Mouse (Mus musculus): ENCODE results near the gene Hsp90aa1.
A peak's percentile ranks its signal among the peaks of the same experiment; 100 is the strongest.
"Not testable (repeated sequence)": the region's sequence is repeated elsewhere in the genome, so short reads cannot be mapped to it uniquely, and the experiment has no call there.

Gene Hsp90aa1

GRCm38 (mm10) chr12:110698523-110699170 is 3.9 kb downstream of the Hsp90aa1 start:
- DNase-seq (ENCODE audit: low spot score): no peak

DNA sequence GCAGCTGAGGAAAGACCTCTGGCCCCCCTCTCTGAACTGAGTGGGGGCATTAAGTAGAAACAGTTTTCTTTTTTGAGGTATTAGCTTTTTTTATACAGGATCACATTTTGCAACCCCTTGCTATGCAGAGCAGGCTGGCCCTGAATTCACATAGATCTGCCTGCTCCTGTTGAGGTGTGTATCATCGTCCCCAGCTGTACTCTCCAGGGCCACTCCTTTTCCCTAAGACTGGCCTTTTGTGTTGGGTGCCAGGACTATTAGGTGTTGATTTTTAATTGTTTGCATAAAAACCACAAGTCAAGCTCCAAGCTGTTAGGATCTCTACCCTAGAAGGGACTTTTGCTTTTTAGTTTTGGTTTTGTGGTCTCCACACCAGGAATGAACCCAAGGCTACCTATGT is 4.4 kb downstream of the Hsp90aa1 start:
- no peak for DNase-seq (ENCODE audit: low spot score)

- DNase-seq (ENCODE audit: low spot score): no peak
These were observed 5.1 kb downstream of the Hsp90aa1 start for GRCm38 (mm10) chr12:110697457-110697856.

DNA sequence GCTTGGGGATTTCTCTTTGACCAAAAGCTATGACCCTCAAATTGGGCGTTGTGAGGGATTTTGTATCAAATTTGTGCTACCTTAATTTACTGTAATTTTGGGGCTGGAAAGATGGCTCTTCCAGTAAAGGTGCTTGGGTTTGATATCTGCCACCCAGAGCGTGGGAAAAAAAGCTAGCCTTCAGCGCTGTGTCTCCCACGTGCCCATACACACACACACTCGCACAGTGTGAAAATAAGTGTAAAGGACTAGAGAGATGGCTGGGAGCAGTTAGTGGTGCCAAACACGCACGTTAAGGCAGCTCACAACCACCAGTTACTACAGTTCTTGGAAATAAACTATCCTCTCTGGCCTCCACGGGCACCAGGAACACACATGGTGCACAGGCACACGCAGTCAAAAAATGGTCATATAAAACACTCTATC is 5.5 kb downstream of the Hsp90aa1 start:
- DNase-seq (ENCODE audit: low spot score): no peak

GRCm38 (mm10) chr12:110696173-110696974 is 6.2 kb downstream of the Hsp90aa1 start:
- peak; percentile 98 for DNase-seq (ENCODE audit: low spot score)

DNA sequence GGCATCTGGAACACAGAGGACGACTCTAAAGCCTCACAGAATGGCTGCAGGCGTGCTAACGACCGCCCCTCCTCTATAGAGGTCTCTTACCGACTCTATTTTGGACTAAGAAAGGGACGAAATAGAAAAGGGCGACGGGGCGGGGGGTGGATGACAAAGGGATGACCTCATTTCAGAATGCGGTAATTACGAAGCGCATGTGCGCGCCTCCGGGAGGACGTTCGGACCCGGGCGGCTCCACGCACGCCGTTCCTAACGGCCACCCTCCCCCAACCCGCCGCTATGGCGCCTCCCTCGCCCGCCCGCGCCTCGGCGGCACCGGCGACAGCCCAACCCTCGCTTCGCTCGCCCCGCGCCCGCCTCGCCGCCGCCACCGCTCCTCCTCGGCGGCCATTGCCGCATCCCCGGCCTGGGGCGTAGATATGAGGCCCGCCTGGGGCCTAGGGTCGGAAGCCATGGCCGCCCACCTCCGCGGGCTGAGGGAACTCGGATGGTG is 6.8 kb downstream of the Hsp90aa1 start:
- peak; percentile 54 for DNase-seq (ENCODE audit: low spot score)

- DNase-seq (ENCODE audit: low spot score): not testable (repeated sequence)
These were observed 9.2 kb downstream of the Hsp90aa1 start for GRCm38 (mm10) chr12:110693378-110693777.

DNA sequence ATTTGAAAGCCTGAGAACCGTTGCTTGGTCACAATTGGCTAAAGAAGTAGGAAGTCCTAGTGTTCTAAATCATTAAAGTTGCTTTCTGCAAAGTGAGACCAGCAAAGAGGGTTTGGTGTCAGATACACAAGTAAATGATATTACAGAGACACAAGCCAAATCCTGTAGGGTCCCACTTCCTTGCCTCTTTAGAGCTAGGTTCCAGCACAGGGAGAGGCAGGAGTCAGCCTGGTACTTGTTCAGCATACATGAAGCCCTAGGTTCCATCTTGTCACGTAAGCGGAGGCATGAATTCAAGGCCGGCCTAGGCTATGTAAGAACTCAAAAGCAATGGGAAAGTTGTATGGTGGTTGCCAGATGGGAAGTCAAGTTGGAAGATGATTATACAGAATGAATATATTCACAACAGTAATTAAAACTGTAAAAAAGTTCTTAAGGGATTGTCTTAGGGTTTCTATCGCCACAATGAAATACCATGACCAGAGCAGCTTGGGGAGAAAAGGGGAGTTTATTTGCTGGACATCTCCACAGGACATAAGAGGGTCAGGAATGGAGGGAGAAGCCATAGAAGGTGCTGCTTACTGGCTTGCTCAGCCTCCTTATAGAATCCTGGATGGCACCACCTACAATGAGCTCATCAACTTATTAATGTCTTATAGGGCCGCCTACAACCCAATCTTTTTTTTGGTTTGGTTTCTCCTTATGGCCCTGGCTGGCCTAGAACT is 12.4 kb downstream of the Hsp90aa1 start:
- no peak for DNase-seq (ENCODE audit: low spot score)

DNA sequence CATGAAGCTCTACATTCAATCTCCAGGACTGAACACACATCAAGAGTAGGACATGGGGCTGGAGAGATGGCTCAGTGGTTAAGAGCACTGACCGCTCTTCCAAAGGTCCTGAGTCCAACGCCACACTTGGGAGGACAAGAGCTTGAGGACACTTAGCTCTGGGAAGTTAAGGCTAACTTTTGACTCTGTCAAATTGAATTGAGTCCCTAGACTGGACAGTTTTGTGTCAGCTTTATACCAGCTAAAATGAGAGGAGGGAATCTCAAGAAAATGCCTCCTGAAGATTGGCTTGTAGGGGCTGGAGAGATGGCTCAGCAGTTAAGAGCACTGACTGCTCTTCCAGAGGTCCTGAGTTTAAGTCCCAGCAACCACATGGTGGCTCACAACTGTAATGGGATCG is 13.6 kb downstream of the Hsp90aa1 start:
- DNase-seq (ENCODE audit: low spot score): not testable (repeated sequence)

- DNase-seq (ENCODE audit: low spot score): peak; percentile 87
These were observed 14.4 kb downstream of the Hsp90aa1 start for GRCm38 (mm10) chr12:110687894-110688734.

GRCm38 (mm10) chr12:110683580-110683979 is 18.9 kb downstream of the Hsp90aa1 start:
- DNase-seq (ENCODE audit: low spot score): no peak

- DNase-seq (ENCODE audit: low spot score): no peak
These were observed 19.8 kb downstream of the Hsp90aa1 start, which contains the start of gene 1700001K19Rik for GRCm38 (mm10) chr12:110682561-110683299. Gene 1700001K19Rik, minus strand, starts transcription at chr12:110682619.

DNA sequence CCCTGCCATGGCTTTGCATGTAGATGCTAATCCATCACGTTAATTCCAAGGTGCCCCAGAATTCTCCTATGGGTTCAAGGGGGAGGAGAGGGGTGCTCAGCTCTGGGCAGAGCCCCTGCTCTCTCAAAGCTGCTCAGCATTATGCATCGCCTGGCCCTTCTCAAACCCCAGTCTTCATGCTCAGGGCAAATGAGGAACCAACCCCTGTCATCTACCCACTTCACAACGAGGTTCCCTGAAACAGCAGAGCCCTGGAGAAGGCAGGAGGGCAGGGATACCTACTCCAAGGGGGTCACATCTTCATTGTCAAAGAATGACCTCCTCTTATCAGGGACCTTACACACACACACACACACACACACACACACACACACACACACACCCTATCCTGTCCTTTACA is 20.6 kb downstream of the Hsp90aa1 start:
- no peak for DNase-seq (ENCODE audit: low spot score)

DNA sequence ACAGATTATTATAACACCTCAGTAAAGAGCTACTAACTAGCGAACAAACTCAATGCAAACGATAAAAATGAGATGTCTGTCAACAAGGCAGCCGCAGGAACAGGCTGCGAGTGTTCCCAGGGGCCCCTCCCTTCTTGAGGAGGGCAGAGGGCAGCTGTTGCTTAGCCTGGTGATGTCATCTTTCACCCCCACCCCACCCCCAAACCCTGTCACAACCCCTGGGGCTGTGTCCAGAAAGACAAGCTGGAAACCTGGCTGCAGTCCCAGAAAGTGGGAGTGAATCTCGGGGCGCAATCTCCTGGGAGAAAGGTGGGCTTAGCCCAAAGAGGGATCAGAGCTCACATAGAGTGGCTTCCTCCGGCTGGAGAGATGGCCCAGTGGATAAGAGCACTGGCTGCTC is 21.3 kb downstream of the Hsp90aa1 start:
- peak; percentile 19 for DNase-seq (ENCODE audit: low spot score)

- no peak for DNase-seq (ENCODE audit: low spot score)
These were observed 28.3 kb downstream of the Hsp90aa1 start for GRCm38 (mm10) chr12:110674243-110674642.

DNA sequence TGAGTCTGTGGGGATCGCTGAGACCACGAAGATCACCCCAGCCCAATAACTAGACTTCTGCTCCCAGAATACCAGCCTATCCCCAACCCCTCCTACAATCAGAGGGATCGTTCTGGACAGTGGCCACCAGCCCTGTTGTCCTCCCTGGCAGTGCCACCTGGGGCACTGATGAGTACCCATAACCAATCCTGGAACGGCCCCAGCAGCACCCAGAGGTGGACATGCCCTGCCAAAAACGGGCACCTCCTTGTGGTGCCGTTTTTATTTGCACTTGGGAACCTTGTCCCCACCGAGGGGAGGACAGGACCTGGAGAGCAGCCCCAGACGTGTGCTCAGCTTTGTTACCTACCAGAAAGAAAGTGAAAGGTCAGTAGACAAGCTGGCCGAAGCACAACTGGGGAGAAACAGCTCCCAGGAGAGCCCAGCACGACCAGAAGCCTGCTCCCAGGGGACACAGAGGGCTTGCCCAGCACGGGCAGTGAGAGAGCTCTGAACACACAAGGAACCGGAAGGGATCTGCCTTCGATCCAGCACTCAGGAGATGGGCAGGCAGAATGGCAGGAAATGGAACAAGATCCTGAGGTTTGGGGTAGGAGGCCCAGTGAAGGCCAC is 35.0 kb downstream of the Hsp90aa1 start:
- DNase-seq (ENCODE audit: low spot score): no peak

DNA sequence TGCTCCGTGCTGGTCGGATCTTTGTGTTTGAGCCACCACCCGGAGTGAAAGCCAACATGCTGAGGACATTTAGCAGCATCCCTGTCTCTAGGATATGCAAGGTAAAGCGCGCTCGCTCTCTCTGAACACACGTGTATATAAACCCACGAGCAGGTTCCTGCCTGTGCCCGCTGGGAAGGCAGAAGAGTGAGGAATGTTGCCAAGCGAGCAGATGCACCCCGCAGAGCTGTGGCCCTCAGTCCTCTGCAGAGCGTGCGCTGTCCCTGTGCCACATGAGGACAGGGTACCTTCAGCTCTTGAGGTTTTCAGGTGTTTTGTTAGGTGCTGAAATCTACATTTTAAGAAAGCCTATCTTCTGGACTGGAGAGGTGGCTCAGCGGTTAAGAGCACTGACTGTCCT is 40.8 kb downstream of the Hsp90aa1 start:
- DNase-seq (ENCODE audit: low spot score): no peak

- no peak for DNase-seq (ENCODE audit: low spot score)
These were observed 51.1 kb downstream of the Hsp90aa1 start for GRCm38 (mm10) chr12:110651464-110651863.

- DNase-seq (ENCODE audit: low spot score): no peak
These were observed 52.3 kb downstream of the Hsp90aa1 start for GRCm38 (mm10) chr12:110650241-110650641.
